Mouse (Mus musculus): ENCODE measurements around the gene Shtn1.

The Shtn1 gene

DNA sequence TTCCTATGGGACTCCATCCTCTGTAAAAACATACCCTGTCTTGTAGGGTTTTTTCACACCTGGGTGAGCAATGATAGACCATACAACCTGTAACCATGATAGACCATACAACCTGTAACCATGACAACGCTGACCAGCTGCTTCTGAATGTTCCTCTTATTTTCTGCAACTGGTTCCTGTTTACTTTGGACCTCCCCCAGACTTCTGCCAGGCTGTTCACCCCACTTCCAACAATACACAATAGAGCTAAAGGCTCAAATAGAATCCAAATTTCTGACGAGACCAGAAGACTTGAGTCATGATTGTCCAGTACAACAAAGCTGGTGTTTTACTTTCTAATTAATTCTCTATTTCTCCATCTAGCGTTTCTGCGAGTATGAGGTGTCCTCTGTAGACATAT, 23.8 kb downstream of the Shtn1 start:
- in situ Hi-C loops (cut with MboI, MseI), result no loop called here

DNA sequence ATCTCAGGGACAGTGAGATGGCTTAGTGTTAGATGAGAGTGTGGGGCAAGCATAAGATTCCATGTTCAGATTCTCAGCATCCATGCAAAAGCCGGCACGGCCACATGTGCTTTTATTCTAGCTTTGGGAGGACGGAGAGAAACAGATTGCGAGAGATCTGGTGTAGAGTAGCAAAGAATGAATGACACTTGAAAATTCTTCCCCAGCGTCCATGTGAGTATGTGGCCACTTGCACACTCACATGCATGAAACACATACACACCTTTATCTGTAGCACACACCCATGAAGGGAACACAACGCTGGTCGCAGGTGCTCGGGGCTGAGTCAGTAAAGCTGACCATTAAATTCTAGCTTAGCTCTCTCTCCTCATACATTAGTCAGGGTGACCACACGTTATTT, 24.3 kb downstream of the Shtn1 start:
- in situ Hi-C loops (cut with MboI, MseI), result no loop called here

DNA sequence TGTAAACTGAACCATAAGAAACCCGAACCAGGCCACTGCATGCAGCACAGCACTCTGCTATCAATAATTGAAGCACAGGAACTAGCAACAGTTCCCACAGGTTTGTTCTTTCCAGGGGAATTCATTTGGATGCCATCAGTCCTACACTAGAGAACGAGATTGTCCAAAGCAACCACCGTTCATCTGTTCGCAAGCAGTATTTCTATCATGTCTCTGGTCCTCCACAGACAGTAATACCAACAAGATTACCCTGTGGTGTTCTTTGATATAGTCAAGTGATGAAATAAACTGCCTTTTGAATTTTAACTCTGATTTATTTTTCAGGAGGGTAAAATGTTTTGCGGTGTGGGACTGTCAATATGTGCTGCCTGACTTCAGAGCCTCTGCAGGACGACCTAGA, 27.0 kb downstream of the Shtn1 start:
- in situ Hi-C loops (cut with MboI, MseI), result no loop called here

DNA sequence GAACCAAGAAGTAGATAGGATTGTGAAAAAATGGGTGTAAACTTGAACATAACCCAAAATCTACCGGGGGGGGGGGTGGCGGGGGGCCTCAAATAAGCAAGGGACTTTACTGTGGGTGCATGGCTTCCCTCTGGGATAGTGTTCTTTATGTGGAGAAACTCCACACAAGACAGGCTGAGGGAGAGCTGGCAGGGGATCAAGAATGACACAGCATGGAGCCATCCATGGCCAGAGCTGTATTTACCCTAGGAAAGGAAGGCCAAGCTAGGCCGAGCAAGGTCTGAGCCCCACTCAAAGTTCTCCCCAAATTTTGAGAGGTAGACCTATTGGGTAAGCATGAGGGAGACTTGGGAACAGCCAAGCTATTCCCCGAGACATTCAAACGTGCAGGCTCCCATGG, 28.4 kb downstream of the Shtn1 start:
- in situ Hi-C loops (cut with MboI, MseI), result no loop called here

DNA sequence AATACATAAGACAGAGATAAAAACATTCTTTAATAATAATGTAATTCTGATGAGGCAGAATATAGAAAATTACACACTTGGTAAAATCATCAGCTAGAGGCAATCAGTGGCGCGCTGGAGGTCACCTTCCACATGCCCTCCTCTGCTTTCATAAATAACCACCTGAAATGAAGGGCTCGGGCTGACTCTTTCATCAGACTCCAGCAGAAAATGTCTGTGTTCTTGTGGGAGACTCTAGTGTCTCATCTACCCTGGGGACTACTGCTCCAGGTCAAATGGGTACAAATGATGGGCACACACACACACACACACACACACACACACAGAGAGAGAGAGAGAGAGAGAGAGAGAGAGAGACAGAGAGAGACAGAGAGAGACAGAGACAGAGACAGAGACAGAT, 34.8 kb downstream of the Shtn1 start:
- in situ Hi-C loops (cut with MboI, MseI), result no loop called here

DNA sequence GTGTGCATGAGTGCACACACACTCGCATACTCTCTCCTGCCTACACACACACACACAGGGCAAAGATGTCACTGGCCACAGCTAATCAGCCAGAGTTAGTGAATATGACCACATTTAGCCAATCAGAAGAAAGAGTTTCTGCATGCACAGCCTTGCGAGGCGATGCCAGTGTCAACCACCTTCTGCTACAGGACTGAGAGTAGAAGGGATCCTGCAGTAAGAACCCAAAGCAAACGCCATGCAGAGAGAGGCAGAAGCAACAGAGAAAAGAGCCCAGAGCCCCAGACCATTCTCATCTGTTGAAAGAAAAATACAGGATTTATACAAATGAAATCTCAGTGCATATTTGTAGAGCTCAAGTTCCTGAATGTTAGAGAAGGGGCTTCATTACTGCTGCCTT, 37.1 kb downstream of the Shtn1 start:
- in situ Hi-C loops (cut with MboI, MseI), result no loop called here

DNA sequence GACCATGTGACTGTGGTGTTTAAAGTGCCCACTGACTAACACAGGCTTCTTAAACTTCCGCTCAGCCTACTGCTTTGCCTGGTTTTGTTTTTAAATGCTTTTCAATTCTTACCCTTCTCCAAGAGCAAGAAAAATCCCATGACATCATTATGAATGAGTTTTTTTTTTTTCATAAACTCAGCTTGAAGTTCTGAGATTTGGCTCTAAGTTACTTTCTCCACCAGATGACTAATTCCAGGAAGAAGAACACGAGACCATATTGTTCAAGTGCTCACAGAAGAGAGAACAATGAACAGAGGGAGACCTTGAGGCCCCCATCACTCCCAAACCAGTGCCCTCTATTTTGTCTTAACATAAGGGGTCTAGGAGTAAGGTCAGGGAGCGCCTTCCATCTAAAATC, 39.1 kb downstream of the Shtn1 start:
- in situ Hi-C loops (cut with MboI, MseI), result no loop called here

DNA sequence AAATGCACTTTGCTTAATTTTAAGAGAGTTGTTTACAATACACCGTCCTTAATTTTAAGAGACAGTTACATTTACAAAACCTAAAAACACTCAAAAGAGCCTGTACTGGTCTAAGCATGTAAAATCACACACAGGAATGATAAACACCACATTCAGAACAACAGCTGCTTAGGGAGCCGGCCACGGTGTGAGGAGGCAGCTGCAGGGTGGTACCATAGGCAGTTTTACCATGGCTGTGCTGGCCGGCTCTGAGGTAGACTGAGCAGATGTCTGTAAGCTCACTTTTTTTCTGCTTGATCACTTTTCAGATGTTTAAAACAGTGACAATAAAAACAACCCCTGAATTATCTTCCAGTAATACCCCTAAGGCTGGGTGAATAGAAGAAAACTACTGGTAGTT, 42.7 kb downstream of the Shtn1 start:
- in situ Hi-C loops (cut with MboI, MseI), result no loop called here

DNA sequence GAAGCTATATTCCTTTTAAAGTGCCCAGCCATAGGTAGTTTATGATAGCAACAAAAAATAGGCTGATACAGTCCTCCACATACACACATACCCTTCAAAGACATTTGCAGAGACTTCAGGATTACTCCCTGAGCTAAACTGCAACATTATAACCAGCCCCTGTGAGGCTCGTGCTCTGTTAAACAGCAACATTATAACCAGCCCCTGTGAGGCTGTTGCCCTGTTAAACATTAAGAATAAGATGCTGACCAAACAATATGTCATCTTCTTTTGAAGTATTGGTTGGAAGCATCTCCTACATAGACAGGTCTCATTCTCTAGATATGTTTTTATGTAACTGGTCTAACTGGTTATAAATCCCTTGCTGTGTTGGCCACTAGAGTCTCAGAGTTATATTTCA, 45.7 kb downstream of the Shtn1 start:
- in situ Hi-C loops (cut with MboI, MseI), result no loop called here

DNA sequence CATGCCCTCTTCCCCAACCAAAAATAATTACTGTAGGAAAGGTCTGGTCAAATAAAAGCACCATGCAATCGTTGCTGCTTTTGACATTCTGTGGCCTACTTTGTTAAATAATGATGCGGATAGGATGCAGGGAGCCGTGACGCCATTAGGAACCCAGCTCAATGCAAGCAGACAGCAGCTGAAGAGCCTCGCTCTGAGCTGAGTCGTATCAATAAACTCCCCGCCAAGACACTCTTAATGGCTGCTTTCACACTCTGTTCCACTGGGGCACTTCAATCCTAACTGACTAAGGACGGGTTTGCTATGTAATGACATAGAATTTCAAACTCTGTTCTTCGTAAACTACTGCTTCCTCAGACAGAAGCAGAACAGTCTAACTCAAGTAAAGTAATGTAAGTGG, 46.9 kb downstream of the Shtn1 start:
- in situ Hi-C loops (cut with MboI, MseI), result loop anchor here (10.0 kb wide), 1 partner anchor 926 kb away; no protein-coding TSS in a partner anchor

DNA sequence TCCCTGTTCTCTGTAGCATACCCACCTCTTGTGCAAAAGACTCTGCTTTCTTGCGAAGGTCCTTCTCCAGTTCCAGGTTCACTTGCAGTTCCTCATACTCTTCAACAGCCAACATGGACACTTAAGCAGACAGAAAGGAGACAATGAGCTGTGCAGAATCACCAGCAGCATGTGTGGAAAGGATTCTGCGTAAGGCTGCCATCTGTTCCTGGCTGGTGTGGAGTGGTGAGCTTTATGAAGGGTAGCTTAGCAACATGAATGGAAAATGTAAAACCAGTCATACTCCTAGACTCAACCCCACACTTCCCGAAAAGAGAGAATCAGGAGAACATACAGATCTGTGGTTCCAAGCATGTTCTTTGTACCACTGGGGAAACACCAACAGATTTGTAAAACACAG, 47.8 kb downstream of the Shtn1 start:
- in situ Hi-C loops (cut with MboI, MseI), result loop anchor here (10.0 kb wide), 1 partner anchor 927 kb away; no protein-coding TSS in a partner anchor

DNA sequence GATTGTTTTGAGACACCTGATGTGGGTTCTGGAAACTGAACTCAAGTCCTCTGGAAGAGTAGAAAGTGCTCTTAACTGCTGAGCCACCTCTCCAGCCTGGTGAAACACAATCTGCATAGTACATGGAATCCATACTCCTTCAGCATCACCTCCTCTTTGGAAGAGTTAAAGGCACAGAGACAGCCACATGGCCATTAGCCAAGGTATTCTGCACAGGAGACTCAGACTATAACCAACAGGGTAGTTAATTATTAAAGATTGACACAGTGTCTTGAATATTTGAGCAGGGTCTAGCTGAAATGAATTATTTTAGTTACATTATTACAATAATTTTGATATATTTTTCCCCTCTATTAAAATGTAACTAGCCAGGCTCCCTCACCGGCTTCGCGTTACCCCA, 52.0 kb downstream of the Shtn1 start:
- in situ Hi-C loops (cut with MboI, MseI), result loop anchor here (10.0 kb wide), 1 partner anchor 931 kb away; no protein-coding TSS in a partner anchor

DNA sequence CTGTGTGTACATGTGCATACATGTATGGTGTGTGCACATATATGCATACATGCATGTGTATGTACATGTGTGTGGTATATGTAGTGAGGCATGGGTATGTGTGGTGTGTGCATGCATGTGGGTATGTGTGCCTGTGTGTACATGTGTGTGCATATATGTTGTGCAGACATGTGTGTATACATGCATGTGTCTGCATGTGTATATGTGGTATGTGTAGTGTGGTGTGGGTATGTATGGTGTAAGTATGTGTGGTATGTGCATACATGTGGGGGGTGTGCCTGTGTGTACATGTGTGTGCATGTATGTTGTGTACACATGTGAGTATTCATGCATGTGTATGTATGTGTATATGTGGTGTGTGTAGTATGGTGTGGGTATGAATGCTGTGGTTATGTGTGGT, 54.3 kb downstream of the Shtn1 start:
- in situ Hi-C loops (cut with MboI, MseI), result loop anchor here (10.0 kb wide), 1 partner anchor 933 kb away; no protein-coding TSS in a partner anchor

DNA sequence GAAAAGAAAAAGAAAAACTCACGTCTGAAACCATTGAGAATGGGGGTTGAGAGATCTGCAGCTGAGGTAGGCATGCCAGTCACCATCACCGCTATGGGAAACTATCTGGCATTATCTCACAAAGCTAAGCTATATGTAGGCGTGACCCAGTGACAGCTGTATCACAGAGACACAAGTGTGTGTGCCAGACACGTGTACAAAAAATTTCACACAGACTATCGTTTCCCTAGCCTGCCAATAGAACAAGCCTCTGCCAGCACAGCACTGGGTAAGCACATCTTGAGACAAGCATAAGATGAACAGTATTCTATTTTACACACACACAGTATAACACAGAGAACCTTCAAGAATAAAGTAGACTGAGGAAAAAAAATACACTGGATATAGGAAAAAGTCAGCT, 65.1 kb downstream of the Shtn1 start:
- in situ Hi-C loops (cut with MboI, MseI), result no loop called here

DNA sequence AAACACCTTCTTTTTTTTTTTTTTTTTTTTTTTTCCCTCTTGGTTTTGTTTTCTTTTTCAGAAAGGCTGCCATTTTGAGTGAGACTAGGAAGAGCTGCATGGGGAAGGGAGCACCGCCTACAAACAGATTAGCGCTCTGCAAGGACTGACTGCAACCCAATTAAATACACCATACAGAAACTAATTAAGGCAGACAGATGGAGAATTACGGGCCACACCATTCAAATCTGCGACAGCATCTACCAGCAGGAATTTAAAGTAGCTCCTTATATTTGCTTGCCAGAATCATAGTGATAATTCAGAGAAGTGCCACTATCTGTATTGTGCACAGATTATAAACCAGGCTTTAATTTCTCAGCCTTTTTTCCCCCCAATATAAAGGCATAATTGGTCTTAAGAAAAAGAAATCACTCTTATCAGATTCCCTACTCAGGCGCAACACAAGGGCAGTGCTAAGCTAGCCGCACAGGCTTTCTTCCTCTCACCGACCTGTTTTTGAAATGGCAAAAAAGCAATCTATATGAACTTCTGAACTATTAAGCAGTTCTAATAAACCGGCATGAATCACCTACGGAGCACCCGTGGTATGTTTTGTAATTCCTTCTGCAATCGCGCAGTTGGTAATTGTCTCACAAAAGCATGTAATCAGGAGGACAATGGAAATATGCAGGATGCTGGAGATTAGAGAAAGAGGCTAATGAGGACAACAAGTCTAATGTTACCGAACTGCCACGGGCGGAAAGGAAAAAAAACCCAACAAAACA, 69.1 kb downstream of the Shtn1 start:
- in situ Hi-C loops (cut with MboI, MseI), result loop anchor here (10.0 kb wide), 1 partner anchor 678 kb away; no protein-coding TSS in a partner anchor

DNA sequence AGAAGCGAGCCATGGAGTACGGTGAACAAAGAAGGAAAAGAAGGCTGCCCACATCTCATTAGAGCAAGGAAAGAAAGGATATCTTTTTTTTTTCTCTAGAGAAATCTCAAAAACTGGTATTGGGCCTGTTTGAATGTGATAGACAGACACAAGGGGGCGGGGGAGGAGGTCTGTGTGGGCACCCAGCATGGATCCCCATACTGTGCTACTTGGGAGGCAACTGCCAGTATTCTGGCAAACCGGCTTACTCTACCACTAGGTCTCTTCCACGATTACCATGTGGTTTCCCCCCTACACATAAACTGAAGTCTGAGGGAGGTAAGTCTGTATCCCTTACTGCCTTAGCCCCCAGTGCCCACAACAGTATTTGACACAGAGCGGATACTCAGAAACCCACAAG, 73.1 kb downstream of the Shtn1 start:
- in situ Hi-C loops (cut with MboI, MseI), result loop anchor here (10.0 kb wide), 1 partner anchor 682 kb away; no protein-coding TSS in a partner anchor

DNA sequence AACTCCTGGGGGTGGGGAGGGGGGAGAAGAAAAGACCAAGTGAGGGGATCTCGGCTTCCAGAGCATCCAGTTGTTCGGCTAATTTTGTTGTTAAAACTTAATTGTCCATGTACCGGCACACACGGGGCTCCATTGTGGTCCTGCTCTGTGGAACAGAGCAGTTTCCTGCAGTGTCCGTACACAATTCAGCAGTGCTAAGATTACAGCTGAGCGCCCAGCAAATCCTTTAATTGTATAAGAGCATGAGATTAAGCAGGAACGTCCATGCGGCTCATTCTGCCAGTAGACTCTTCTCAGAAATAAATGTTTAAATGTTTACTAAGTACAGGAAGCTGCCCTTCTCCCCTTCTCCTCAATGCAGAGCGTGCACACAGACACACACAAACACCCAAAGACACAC, 94.3 kb downstream of the Shtn1 start:
- in situ Hi-C loops (cut with MboI, MseI), result no loop called here

DNA sequence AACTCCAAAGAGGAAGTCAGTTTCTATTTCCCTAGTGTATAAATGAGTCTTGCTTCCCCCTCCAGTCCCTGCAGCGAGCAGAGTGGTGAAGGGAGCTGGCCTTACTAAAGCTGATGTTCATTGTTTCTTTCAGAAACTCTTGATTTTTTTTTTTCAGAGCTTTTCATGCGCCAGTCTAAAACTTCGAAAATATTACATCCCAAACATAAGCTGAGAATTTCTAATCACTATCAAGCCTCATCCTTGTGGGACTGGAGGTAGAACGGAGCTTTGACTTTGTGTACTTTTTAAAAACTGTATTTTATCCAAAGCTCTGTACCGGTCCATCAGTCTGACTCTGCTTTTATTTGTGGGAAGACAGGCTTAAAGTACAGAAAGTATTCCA, 95.9 kb downstream of the Shtn1 start:
- in situ Hi-C loops (cut with MboI, MseI), result no loop called here

DNA sequence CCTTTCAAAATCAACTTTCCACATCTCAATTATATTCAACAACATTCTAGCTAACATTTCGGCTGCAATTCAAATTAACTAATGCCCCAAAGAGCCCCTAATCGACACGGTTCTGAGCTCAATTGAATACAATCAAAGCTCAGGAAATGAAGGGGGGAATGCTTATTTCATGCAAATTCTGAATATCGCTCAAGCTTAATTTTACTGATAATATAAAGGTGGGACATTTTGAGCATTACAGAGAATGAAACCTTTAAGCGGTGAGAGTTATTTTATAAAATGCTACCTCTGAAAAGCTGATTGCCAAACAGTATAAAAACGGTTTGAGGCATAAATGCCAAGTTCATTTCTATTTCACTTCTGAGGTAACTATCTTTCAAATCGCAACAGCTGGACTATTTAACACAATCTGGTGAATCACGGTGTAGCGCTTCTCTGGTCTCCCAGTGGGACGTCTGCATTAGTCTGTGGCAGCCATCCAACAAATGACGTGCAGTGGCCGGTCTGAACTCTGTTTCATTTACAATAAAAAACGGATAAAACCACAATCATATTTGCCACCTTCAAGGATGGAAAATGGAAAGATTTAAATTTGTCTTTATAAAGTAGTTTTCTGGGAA, 96.4 kb downstream of the Shtn1 start:
- in situ Hi-C loops (cut with MboI, MseI), result no loop called here

DNA sequence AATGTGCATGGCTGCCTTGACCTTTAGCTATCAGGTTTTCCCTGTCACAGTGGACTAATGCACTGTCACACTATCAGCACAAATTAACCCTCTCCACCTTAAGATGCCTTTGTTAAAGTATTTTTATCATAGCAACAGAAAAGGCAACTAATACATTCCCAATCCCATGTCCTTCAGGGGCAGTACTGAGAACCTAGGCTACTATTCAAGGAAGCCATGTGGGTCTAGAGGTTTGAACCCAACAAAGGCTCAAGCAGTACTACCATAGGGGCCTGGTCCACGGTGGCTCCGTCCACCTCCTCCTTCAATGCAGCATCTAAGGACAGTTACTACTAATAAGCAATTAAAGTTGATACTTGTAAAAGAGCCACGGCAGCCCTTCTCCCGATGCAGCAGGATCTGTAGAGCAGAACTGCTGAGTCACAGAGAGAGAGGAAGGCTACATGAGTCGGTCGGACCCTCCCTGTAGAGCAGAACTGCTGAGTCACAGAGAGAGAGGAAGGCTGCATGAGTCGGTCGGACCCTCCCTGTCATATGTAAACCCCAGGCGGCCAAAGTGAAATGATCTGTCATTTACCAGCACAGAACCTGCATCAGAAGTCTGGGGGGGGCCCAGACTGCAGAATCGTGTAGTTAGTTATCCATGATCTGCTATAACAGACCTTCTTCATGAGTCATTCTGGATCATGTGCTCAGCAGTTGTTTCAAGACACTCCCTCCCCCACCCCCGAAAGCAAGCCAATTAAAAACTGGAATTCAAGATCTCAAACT, 97.3 kb downstream of the Shtn1 start:
- in situ Hi-C loops (cut with MboI, MseI), result no loop called here

DNA sequence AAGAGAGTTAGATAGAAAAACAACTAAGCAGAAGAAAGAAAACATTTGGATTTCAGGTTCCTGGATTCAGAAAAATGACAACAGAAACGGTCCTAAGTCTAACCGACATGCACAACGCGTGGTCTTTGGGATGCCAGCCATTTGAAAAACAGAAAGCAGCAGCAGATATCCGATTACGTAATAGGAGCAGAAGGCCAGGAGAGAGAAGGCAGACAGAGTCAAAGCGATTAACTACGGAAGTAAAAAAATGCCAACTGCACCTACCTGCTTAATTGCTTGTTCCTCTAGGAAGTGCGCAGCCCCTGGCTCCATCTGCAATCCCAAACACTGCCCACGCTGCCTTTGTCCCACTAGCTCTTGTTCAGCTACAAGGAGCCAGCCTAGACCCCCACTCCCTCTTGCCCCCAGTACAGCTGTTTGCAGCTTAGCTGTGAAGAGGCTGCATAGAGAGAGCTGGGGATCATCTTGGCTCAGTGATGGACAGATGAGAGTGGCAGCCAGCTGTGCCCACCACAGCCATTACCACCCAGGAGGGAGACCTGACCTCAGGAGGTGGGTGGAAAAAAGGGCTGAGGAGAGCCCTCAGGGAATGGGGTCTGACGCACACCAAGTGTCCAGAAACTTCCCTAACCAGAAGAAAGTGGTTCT, 100.6 kb downstream of the Shtn1 start:
- in situ Hi-C loops (cut with MboI, MseI), result no loop called here

DNA sequence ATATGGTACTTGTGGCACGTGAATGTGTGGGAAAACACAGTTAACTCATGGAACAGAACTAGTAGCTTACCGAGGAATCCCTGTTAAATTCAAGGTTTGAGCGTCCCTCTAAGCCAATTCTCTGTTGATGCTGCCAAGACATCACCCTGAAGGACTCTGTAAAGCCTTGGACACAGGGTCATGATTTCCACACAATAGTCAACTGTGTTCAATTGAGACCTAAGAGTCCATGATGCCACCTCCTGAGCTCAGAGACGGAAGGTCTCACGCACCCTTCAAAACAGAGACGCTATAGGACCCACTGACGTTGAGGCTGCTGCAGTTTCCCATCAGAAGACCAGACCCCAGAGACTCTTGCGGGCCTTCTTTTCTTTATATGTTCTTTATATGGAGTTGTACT, 101.8 kb downstream of the Shtn1 start:
- in situ Hi-C loops (cut with MboI, MseI), result no loop called here

Data from T-helper 1 cell (primary cell).